ENCODE assay signal across 27 mouse cellular contexts in genomic region chr16:70091291-70091690, GRCm38 (mm10).
"Had no signal": no experiment of that assay in that cellular context is flagged by ENCODE, and none has a peak within 500 bp of the region (broad histone marks: within the 10 kb centered on the region; RNA-seq: fewer than 3 reads in every experiment).

No protein-coding gene starts in this region.

- ATAC-seq: hindbrain, postnatal 0 days; intestine, embryonic 16.5 days; liver, embryonic 12.5 days had no signal

- H3K27me3 ChIP-seq: heart, embryonic 13.5 days; heart, embryonic 15.5 days; hindbrain, embryonic 13.5 days; hindbrain, embryonic 15.5 days; kidney, embryonic 15.5 days; limb, embryonic 13.5 days; limb, embryonic 15.5 days; liver, embryonic 12.5 days had no signal

- H3K4me3 ChIP-seq: gastrocnemius, adult 2 months; heart, adult 2 months; heart, embryonic 13.5 days; heart, embryonic 15.5 days; hindbrain, embryonic 13.5 days; hindbrain, embryonic 15.5 days; kidney, embryonic 15.5 days; limb, embryonic 13.5 days; limb, embryonic 15.5 days; liver, embryonic 12.5 days had no signal

- H3K4me1 ChIP-seq: hindbrain, embryonic 13.5 days; hindbrain, embryonic 15.5 days; kidney, embryonic 15.5 days; liver, embryonic 12.5 days had no signal

- H3K27ac ChIP-seq: gastrocnemius, adult 2 months; heart, adult 2 months; heart, embryonic 13.5 days; heart, embryonic 15.5 days; hindbrain, embryonic 13.5 days; hindbrain, embryonic 15.5 days; hindbrain, postnatal 0 days; kidney, embryonic 15.5 days; kidney, postnatal 0 days; limb, embryonic 13.5 days; limb, embryonic 15.5 days; liver, embryonic 12.5 days had no signal

- H3K9me3 ChIP-seq: heart, embryonic 13.5 days; heart, embryonic 15.5 days; hindbrain, embryonic 13.5 days; hindbrain, embryonic 15.5 days; kidney, embryonic 15.5 days; limb, embryonic 13.5 days; limb, embryonic 15.5 days; liver, embryonic 12.5 days had no signal

- H3K4me2 ChIP-seq: heart, embryonic 11.5 days; heart, embryonic 13.5 days; heart, embryonic 15.5 days; hindbrain, embryonic 13.5 days; hindbrain, embryonic 15.5 days; kidney, embryonic 15.5 days; limb, embryonic 13.5 days; limb, embryonic 15.5 days; liver, embryonic 12.5 days had no signal

- H3K36me3 ChIP-seq: heart, embryonic 13.5 days; heart, embryonic 15.5 days; hindbrain, embryonic 13.5 days; hindbrain, embryonic 15.5 days; kidney, embryonic 15.5 days; limb, embryonic 13.5 days; limb, embryonic 15.5 days; liver, embryonic 12.5 days had no signal

- H3K9ac ChIP-seq: heart, embryonic 13.5 days; heart, embryonic 15.5 days; hindbrain, embryonic 13.5 days; hindbrain, embryonic 15.5 days; kidney, embryonic 15.5 days; limb, embryonic 13.5 days; limb, embryonic 15.5 days; liver, embryonic 12.5 days had no signal

- DNase-seq: gastrocnemius, adult 2 months; gastrocnemius, postnatal 10 days; gastrocnemius, postnatal 25 days; heart, adult 11 months; heart, adult 2 months; heart, postnatal 14 days; heart, postnatal 36 days; kidney, adult 11 months; kidney, adult 2 months; kidney, adult 9 months; kidney, postnatal 14 days; kidney, postnatal 36 days; layer of hippocampus, adult 9-11 months; layer of hippocampus, postnatal 36 days; left cerebral cortex, postnatal 4 days had no signal
